Mouse (Mus musculus): Measurements from ENCODE around the gene Atp2b4.

The Atp2b4 gene

DNA sequence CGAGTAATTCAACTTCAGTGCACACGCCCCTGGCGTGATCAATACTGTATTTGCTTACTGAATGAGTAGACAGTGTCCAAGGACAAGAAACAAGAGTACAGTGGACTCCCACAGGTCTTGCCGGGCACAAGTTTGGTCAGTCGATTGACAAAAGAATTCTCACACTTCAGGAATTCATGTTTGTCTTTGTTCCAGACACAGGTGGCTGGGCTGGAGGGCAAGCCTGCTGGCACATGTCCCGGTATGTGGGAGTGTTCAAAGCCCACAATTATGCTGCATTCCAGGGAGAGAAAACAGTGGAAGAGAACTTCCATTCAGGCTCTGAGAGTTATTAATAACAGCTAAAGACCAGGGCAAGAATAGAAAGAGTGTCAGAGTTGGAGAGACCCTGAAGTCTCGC is 104.9 kb downstream of the Atp2b4 start:
- CTCF ChIA-PET = interaction anchor here (0.6 to 0.7 kb wide), 2 partner anchors 102 to 376 kb away, joined by 6 to 8 read pairs; no protein-coding TSS in a partner anchor

DNA sequence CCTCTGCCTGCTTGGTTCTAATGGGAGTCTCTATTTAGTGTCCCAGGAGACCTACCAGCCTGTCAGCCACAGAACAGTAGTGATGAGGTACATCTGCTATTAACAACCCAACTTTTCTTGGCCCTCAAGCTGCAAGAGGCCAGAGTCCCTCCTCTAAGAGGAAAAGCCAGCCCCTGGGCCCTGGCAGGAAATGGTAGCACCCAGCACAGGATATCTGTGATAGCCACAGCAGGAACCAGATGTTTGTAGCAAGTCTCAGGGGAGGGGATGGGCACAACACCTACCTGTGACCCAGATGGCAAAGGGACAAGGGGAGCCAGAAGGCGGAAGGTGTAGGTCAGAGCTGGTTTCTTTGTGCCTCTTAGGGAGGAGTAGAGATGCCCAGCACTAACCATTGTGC is 106.0 kb downstream of the Atp2b4 start:
- CTCF ChIA-PET = no interaction called here

DNA sequence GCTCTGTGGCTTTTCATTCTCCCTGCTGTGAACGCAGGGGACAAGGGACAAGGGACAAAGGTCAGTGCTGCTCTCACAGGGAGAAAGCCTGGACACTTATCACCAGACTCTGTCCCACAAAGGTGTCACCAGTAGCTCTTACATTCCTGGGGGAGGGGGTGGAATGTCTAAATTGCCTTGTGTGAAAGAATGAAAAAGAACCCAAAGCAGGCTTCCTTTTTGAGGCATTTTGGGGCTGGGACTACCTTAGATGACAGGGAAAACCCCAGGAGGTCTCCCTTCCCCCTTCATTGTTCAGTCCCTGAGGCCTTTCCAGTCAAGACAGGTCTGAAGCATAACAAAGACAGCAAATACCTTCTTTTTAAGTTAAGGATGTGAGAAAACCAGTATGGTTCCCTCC is 106.5 kb downstream of the Atp2b4 start:
- CTCF ChIA-PET = no interaction called here

DNA sequence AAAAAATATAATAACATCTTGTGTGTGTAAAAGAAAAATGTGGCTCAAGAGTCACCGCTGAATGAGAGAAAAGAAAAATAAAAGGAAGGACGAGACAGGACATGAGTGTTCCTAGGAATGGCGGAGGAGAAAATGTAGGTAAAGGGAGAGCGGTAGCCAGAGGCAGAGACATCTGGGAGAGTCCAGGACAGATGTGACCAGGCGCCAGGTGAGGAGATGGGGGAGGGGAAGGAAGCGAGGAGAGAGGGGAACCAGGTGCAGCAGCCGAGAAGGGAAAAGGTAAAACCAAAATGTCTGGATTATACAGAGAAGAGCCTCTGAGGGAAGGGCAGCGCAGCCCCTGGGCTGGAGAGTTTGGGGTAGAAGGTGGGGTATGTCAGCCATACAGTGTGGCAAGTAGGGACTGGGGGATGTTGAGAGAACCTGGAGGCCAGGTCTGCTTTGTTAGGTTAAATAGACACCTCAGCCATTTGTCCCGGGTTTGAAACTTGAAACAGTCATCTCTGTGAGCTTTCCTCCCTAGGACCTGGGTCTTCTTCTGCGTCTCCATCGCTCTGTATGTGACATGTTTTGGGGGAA is 107.2 kb downstream of the Atp2b4 start:
- CTCF ChIA-PET = no interaction called here

DNA sequence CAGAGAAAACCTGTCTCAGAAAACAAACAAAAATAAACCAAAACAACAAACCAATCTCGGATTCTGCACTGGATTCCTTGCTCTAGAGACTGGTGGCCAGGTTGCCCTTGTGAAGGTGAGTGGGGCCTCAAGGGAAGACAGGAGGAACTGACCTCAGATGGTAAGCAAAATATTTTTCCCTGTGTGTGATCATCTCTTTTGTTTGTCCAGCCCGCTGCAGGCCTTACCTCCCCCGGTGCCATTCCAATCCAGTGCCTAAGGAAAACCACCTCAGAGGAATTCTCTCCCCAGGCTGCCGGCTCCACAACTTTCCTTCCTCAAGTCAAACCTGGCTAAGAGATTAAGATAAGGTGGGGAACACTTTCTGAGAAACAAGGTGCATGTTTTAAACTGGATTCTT is 108.6 kb downstream of the Atp2b4 start:
- CTCF ChIA-PET = no interaction called here

DNA sequence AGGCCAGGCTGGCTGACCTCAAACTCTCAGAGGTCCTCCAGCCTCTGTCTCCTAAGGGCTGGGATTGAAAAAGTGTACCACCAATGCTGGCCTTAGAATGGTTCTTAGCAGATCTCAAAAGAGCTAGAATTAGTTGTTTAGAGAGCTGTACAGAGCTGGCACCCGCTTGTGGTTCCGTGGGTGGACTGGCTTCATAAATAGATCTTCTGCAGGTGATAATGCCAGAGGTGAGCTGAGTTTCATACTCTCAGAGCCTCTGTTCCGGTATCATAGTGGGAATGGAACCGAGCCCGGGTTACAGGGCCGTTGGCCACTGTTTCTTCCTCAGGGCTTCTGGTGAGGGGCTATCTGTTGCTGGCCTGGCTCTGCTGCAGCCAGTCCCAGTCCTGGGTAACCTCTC is 109.8 kb downstream of the Atp2b4 start:
- CTCF ChIA-PET = no interaction called here

DNA sequence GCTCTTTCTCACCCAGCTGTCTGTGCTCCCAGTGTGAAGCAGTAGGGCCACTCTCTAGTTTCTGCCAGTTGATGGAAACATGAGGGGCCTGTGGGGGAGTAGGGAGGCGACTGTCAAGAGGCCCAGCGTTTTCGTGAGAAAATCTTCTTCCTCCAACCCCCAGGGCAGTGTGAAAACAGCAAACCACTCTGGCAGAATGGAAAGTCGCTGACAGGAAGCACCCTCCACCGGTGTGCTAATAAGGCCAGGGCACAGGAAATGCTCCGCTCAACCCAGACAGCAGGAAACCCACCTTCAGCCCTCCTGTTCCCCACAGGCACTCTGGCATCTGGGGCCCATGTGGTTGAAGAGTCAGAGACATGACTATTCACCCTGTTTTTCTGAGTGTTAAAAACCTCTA is 110.9 kb downstream of the Atp2b4 start, which contains the start of gene Lax1:
Gene Lax1, minus strand, starts transcription at position 212 of the 400 bp plus-strand sequence.
- CTCF ChIA-PET = no interaction called here

DNA sequence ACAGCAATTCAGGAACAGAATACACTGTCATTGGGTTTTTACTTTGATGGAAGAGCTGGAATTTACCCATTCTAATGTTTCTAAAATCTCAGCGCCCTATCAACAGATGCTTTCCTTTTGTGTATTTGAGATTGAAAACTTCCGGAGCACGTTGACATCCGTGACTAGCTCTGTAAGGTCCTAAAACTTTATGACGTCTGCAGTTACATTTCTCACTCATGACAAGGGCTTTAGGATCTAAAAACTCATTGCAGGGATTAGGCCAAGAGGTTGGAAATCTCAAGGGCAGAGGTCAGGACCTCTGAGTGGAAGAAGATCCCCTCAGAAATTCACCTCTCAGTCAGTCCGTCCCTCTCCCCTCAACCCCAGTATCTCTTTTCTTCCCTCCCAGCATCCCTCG is 112.5 kb downstream of the Atp2b4 start:
- CTCF ChIA-PET = interaction anchor here (0.6 kb wide), 1 partner anchor 542 kb away, joined by 3 read pairs; no protein-coding TSS in a partner anchor

DNA sequence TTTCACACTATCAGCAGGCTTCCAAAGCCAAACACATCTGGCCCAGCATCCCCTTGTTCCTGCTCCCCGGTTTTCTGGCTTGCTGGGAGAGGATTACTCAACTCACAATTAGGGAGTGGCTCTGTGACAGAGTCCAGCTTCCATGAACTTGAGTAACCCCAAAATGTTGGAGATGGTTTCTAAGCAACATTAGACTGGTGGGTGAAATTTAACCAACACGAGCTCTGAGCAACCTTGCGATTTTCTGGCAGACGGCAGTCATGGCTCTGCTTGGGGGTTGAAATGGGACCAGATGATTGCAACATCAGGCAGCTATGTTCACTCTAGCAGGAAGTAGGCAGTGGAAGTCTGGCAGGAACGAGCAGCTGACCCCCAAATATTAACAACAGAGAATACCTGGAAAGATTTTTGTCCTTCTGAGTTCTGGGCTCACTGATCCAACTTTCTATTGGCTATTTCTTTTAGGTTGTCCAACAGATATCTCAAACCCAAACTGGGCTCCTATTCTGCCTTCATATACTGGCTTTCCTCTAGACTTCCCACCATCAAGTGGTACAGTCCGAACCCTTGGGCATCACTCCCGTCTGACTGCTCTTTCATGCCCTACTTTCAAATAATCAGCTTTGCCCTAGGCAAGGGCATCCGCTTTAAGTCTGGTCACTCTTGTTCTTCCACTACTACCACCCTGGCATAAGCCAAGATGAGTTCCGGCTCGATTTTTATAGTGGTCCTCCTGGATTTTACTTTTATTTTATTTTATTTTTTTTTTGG is 114.9 kb downstream of the Atp2b4 start:
- CTCF ChIA-PET = interaction anchor here (0.7 kb wide), 2 partner anchors 11 to 1309 kb away, joined by 3 to 8 read pairs; no protein-coding TSS in a partner anchor

DNA sequence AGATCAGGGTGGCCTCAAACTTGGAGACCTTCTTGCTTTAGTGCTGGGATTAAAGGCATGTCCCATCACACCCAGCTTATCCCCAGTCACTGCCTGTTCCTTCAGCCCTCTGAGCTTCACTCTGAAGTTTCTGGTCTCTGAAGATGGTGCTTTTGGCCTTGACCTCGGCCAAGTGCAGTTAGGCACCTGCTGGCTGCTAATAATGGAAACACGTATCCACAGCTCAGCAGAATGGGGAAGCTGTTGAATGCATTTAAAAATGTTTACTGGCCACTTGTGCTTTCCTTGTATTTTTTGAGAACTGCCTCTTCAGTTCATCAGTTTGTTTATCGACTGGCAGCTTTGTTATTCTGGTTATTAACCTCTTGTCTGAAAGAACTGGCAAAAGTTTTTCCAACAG is 129.0 kb downstream of the Atp2b4 start:
- CTCF ChIA-PET = no interaction called here

DNA sequence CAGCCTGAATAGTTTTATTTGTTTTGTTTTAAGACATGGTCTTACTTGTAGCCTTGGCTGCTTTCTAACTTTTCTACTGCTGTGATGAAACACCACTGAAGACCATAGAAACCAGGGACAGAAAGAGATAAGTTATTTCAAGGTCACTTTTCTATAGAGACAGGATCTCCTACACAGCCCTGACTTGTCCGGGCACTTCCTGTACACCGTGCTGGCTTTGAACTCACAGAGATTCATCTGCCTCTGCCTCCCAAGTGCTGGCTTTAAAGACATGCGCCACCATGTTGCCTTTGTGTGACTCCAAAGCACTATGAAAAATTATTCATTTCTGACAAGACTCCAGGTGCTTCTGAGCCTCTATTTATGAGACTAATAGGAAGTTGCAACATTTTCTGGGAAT is 129.6 kb downstream of the Atp2b4 start:
- CTCF ChIA-PET = no interaction called here

DNA sequence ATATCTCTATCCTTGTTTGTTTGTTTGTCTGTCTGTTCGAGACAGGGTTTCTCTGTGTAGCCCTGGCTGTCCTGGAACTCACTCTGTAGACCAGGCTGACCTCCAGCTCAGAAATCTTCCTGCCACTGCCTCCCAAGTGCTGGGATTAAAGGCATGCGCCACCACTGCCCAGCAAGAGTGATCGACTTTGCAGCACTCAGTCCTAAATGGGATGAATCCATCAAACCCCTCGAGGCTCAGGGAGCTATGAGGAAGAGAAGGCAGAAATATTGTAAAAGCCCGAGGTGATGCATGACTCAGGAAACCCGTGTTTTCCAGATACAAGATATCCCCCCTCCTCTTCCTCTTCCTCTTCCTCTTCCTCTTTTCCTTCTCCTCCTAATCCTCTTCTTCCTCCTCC is 130.1 kb downstream of the Atp2b4 start:
- CTCF ChIA-PET = no interaction called here

DNA sequence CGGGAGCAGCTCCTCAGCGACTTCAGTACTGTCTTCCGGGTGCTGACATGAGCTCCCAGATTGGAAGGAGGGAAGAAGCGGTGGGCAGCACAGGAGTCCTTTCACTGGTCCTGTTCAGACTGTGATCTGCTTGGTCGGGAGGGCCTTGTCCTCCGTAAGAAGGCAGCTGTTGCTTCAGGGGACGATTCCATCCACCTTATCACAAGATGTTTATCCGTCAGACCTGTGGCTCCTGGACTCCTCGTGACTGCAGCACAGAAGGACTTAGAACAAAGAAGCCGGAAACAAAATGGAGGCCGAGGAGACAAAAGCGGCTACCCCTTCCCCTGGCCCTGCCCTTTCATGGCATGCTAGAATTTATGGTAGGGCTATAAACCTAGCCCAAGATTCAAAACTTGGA is 130.7 kb downstream of the Atp2b4 start:
- CTCF ChIA-PET = no interaction called here

DNA sequence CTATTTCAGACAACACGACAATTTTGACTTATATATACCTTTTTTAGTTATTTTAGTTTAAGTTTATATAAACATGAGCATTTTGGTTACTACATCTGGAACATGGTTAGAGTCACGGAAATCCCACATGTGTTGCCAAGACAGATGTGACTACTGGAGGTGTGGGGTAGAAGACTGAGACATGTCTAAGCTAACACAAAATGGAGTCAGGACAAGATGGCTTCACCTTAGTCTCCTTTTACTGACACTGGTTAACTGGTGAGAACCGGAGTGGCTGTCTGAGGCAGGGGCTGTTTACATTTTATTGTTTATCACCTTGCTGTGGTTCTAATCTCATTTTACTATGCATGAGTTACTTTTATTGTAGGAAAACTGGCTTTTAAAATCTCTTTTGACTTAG is 132.2 kb downstream of the Atp2b4 start:
- CTCF ChIA-PET = no interaction called here

DNA sequence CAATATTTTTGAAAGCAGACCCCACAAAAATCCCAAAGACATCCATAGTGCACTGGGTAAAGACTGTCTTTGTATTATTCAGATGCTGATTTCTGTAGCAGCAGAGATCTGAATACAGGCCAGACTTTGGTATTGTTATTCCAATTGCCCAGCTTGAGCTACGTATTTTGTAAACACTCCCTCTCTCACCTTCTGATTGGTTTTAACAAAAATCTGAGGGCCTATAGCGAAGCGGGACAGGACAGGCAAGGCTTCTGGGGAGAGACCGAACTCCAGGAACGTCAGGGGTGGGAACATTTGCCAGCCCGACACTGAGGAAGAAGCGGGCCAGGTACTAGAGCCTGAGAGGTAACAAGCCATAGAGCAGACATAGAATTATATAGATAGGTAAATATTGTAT is 133.1 kb downstream of the Atp2b4 start:
- CTCF ChIA-PET = no interaction called here

DNA sequence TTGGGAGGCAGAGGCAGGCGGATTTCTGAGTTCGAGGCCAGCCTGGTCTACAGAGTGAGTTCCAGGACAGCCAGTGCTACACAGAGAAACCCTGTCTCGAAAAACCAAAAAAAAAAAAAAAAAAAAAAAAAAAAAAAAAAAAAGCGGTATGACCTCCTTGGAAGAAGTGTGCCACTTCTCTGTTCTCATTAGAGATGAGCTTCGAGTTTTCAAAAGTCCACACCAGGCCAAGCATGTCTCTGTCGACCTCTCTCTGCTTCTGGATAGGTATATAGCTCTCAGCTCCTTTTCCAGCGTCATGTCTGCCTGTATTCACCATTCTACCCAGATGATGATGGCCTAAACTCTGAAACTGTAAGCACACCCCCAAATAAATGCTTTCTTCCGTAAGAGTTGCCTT is 135.1 kb downstream of the Atp2b4 start:
- CTCF ChIA-PET = interaction anchor here (0.6 to 0.7 kb wide), 2 partner anchors 38 to 778 kb away, joined by 3 to 8 read pairs; no protein-coding TSS in a partner anchor

DNA sequence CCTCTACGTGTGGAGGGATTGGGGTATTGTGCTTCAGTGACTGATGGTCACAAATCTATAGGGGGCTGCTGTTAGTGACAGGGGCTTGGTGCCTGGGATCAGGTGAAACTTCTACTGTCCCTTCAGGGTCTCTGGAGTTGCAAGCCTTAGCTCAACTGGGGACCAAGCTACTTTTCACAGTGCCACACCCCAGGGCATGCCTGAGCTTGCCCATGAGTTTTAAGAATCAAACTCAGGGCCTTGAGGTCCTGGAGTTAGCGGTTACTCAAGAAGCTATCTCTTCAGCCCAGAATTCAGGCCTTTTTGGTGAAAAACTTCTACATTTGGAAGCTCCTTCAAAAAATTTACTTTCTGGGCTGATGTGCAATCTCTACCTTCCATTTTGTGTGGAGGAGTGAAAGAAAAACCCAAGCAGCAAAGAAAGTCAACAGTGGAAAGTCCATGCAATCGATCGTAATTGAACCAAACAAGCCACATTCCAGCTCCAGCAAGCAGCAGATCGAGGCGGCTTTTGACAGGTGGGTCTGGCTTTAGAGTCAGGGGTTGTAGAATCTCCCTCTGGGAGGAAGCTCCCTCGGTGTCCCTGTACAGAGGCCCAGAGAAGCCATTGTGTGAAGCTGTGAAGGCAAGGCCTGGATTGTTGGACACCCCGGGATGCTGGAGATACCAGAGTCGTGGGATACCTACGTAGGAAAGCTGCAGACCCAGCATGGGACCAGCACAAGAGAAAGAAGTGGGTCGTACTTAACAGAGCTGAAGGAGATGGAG is 136.5 kb downstream of the Atp2b4 start:
- CTCF ChIA-PET = interaction anchor here (1.1 kb wide), 1 partner anchor 9 kb away, joined by 3 read pairs; no protein-coding TSS in a partner anchor

DNA sequence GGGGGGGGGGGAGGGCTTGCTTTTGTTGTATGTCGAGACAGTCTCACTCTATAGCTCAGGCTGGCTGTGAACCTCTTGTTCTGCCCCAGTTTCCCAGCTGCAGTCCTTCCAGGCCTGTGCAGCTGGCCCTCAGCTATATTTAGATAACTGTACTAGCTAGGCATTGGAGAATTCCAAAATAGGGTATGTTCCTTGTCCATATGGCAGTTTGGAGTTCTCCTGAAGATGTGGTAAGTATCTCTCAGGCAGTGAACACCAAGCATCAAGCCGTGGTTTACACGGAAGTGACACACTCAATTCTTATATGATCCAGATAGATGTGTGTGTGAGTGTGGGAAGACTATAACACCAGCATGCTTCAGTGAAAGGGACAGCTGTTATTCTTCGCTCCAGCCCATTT is 137.4 kb downstream of the Atp2b4 start:
- CTCF ChIA-PET = interaction anchor here (0.7 kb wide), 1 partner anchor 389 kb away, joined by 5 read pairs; no protein-coding TSS in a partner anchor

DNA sequence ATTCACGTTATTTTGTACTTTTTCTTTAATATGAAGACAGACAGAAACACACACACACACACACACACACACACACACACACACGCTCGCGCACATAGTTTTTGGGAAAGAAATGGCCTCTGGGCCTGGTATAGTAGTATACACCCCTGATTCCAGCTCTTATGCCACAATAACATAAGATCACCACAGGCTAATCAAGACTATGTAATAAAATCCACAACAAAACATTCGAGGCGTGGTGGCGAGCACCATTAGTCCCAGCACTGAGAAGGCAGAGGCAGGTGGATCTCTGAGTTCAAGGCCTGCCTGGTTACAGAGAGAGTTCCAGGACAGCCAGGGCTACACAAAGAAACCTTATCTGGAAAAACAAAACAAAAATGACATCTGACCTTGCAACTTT is 137.9 kb downstream of the Atp2b4 start:
- CTCF ChIA-PET = no interaction called here

DNA sequence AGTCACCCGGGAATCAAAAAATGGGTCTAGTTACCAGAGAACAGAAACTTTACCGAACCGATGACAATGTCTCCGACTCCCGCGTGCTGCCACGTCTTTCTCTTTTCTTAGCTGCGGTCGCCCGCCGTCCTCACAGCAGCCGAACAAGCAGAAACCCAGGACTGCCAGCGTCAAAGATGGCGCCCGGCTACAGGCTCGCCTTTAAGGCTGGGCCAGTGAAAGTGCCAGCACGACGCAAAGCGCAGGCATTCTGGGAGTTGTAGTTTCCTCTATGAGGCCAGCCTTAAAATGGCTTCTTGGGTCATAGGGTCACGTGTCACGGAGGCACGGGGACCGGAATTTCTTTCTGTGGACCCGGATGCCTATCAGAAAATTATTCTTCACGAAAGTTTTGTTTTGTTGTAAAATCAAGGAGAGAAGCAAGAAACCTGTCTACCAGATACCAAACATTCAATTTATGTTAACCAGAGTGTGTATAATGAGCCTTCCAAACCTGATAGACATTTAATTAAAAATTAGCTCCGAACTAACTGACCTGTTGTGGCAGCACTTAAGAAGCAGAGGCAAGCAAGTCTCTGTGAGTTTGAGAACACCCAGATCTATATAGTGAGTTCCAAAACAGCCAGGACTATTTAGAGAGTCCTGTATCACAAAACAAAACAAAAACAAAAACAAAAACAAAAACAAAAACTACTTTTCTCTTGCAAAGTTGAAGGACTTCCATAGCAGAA is 139.5 kb downstream of the Atp2b4 start, which contains the start of gene Gm38394:
Gene Gm38394, minus strand, starts transcription at position 116 of the 731 bp plus-strand sequence.
- CTCF ChIA-PET = interaction anchor here (0.7 kb wide), 1 partner anchor 37 kb away, joined by 11 read pairs; no protein-coding TSS in a partner anchor

DNA sequence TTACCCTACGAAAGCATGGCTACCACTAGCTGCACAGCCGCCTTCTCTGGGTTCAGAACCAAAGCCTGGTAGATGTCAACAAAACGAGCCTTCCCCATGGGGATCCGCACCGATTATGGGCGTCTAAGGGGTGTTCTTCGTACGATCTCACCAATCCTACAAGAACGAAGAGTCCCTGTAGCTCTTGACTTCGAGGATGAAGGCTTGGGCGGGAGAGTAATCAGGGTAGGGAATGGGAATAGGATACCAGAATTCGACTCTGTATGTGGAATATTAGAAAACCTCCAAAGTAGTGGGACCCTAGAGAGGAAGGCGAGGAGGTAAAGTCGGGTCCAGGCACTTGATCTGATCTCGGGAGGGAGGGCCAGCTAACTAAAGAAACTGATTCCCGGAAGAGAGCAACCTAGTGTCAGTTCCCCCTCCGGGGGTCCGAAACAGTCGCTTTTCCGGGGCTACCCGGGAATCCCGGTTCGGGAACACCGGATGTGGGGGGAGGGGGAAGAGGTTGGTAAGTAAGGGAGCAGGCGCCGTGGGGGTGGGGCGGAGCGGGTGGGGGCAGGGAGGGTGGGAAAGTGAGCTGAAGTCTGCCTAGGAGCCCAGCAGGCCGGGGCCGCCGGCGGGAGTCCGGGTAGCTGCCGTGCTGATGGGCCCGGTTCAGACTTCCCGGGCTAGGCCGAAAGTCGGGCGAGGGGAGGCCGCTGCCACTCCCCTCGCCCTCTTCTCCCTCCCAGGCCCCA is 140.2 kb downstream of the Atp2b4 start, which contains the start of gene Zbed6:
Gene Zbed6, minus strand, starts transcription at position 420 of the 737 bp plus-strand sequence.
- CTCF ChIA-PET = interaction anchor here (0.6 to 0.7 kb wide), 2 partner anchors 36 to 1296 kb away, joined by 3 to 11 read pairs; no protein-coding TSS in a partner anchor

All from spleen, embryonic (tissue).